Mouse (Mus musculus): ENCODE data around the gene Ifnk. TPM values are rescaled to one million over a fixed set of nuclear protein-coding genes. Genes with fewer than 3 reads are reported as not detected.

The Ifnk gene
- 0.39 and 0.73 TPM in 2 replicates for polyA plus RNA-seq (2015; fragmentation: Nextera tagmentation; extraction: Ambion mirVana)

GRCm38 (mm10) chr4:35151756-35152155 is at the start of gene Ifnk:
Gene Ifnk (plus strand): TSS chr4:35152056.
- Histone ChIP-seq H3K27ac (no peak within 1 kb of the TSS), H3K36me3 (no peaks in the 10 kb centered on the region), H3K9me3 (no peaks in the 10 kb centered on the region), H3K4me2 (no peak within 1 kb of the TSS), H3K27me3 (replicated peaks) (no peaks in the 10 kb centered on the region), H3K9ac (no peak within 1 kb of the TSS), H3K4me1 (peaks cover 9% of the 10 kb centered on the region), H3K4me3 (replicated peaks) (no peak within 1 kb of the TSS)
- 80% methylated on average over 4 of the region's 4 CpGs for WGBS
- ATAC-seq (ENCODE audit: insufficient read depth, low FRiP score, low read depth): no peak

GRCm38 (mm10) chr4:35105115-35105773 is 46.6 kb upstream of the Ifnk start:
- no peak overlapping the region for H3K4me3 ChIP-seq (replicated peaks)
- H3K4me1 ChIP-seq: peaks cover 4% of the 10 kb centered on the region
- H3K27me3 ChIP-seq (replicated peaks): no peaks in the 10 kb centered on the region
- no peak overlapping the region for H3K4me2 ChIP-seq
- no peak overlapping the region for H3K27ac ChIP-seq
- no peak for ATAC-seq (ENCODE audit: insufficient read depth, low FRiP score, low read depth)
- no peak overlapping the region for H3K9ac ChIP-seq
- 77% methylated on average over 14 of the region's 14 CpGs for WGBS
- no peaks in the 10 kb centered on the region for H3K9me3 ChIP-seq
- no peaks in the 10 kb centered on the region for H3K36me3 ChIP-seq

DNA sequence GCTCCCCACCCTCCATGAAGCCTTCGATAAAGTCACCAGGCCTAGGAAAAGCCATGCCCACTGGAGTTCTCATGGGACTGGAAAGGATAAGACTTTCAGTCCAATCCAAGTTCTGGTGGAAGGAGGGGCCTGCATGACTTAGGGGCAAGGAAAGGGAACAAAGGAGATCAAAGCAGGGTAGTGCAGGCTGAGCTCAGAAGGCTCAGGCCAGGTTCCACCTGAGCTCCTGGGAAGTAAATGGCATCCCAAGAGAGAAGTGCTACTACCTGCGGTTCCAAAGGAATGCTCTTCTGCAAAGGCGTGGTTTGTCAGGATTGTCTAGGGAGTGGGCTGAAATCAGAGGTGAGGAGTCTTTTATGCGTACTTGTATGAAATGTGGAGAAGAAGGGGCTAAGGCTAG is 39.4 kb upstream of the Ifnk start:
- H3K27ac ChIP-seq: no peak overlapping the region
- 83% methylated on average over 4 of the region's 4 CpGs for WGBS
- no peak overlapping the region for H3K4me2 ChIP-seq
- H3K27me3 ChIP-seq (replicated peaks): no peaks in the 10 kb centered on the region
- no peak for ATAC-seq (ENCODE audit: insufficient read depth, low FRiP score, low read depth)
- peaks cover 12% of the 10 kb centered on the region; the same call in 1 of the 2 replicates for H3K4me1 ChIP-seq
- H3K9ac ChIP-seq: no peak overlapping the region
- no peaks in the 10 kb centered on the region; the same call in 1 of the 2 replicates for H3K36me3 ChIP-seq
- no peak overlapping the region for H3K4me3 ChIP-seq (replicated peaks)
- no peaks in the 10 kb centered on the region for H3K9me3 ChIP-seq

DNA sequence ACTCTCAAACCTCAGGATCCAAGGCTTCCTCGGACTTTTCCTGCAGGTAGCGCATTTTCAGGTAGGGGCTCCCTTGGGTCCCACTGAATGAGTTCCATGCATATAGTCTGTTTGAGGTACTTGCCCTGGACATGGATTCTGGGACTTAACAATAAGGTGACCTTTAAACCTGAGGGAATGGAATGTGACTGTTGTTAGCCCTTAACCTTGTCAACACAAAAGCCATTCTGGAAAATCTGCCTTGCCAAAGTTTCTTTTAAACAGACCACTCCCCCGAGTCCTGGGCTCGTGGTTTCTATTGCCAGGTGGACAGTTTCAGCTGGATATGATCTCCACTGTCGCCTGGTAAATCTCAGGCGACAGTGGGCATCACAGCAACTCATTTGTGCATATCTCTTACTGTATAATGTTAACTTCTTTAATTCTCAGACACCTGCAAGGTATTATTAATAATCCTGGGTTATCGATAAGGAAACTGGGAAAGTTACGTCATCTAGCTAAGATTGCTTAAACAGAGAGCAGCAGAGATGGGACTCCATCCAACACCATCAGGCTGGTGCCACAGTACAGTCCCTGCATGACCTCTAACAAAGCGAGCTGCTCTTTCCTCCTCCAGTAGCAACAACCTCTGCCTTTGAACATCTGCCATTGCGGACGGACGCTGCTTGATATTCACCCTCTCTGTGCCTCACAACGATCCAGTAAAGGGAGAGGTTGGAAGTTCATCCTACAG is 38.2 kb upstream of the Ifnk start:
- peak; percentile 50; the same call in 1 of the 2 replicates for ATAC-seq (ENCODE audit: insufficient read depth, low FRiP score, low read depth)
- Histone ChIP-seq H3K27ac (0 out of 2 replicates have a peak overlapping the region, but pooled peaks have one; percentile 11), H3K9ac (no peak overlapping the region), H3K9me3 (no peaks in the 10 kb centered on the region), H3K4me1 (peaks cover 12% of the 10 kb centered on the region; the same call in 1 of the 2 replicates), H3K4me3 (replicated peaks) (no peak overlapping the region), H3K4me2 (no peak overlapping the region), H3K36me3 (no peaks in the 10 kb centered on the region; the same call in 1 of the 2 replicates), H3K27me3 (replicated peaks) (no peaks in the 10 kb centered on the region)
- WGBS: 50% methylated on average over 13 of the region's 13 CpGs

GRCm38 (mm10) chr4:35114950-35115349 is 36.9 kb upstream of the Ifnk start:
- peaks cover 12% of the 10 kb centered on the region; the same call in 1 of the 2 replicates for H3K4me1 ChIP-seq
- no peak overlapping the region for H3K4me2 ChIP-seq
- 82% methylated on average over 2 of the region's 2 CpGs for WGBS
- no peak overlapping the region for H3K4me3 ChIP-seq (replicated peaks)
- H3K27me3 ChIP-seq (replicated peaks): no peaks in the 10 kb centered on the region
- H3K9me3 ChIP-seq: no peaks in the 10 kb centered on the region
- H3K36me3 ChIP-seq: no peaks in the 10 kb centered on the region; the same call in 1 of the 2 replicates
- ATAC-seq (ENCODE audit: insufficient read depth, low FRiP score, low read depth): no peak
- no peak overlapping the region for H3K27ac ChIP-seq
- H3K9ac ChIP-seq: no peak overlapping the region

GRCm38 (mm10) chr4:35115933-35116332 is 35.9 kb upstream of the Ifnk start:
- WGBS: 69% methylated on average over 6 of the region's 6 CpGs
- Histone ChIP-seq H3K4me3 (replicated peaks) (no peak overlapping the region), H3K27ac (no peak overlapping the region), H3K9ac (no peak overlapping the region), H3K9me3 (no peaks in the 10 kb centered on the region), H3K4me1 (peaks cover 12% of the 10 kb centered on the region; the same call in 1 of the 2 replicates), H3K4me2 (no peak overlapping the region), H3K27me3 (replicated peaks) (no peaks in the 10 kb centered on the region), H3K36me3 (no peaks in the 10 kb centered on the region; the same call in 1 of the 2 replicates)
- ATAC-seq (ENCODE audit: insufficient read depth, low FRiP score, low read depth): no peak

DNA sequence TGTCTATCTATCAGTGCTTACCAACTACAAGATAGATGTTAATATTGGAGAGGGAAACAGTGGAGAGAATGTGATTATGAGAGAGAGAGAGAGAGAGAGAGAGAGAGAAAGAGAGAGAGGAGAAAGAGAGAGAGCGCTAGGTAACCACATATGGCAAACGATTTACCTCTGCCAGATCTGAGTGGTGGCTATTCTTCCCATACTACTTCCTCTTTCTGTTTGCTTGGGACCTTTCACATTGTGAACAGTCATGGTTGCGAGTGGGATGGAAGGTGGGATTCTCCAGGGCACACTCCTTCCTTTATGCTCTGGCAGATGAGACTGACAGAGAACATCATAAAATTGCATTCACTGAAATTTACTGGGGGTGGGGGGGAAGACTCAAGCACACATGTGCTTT is 34.7 kb upstream of the Ifnk start:
- H3K9me3 ChIP-seq: no peaks in the 10 kb centered on the region
- H3K27ac ChIP-seq: no peak overlapping the region
- peaks cover 18% of the 10 kb centered on the region; the same call in 1 of the 2 replicates for H3K4me1 ChIP-seq
- H3K36me3 ChIP-seq: no peaks in the 10 kb centered on the region; the same call in 1 of the 2 replicates
- no peak overlapping the region for H3K9ac ChIP-seq
- WGBS: 77% methylated on average over 3 of the region's 3 CpGs
- H3K4me3 ChIP-seq (replicated peaks): no peak overlapping the region
- no peak overlapping the region for H3K4me2 ChIP-seq
- no peak for ATAC-seq (ENCODE audit: insufficient read depth, low FRiP score, low read depth)
- no peaks in the 10 kb centered on the region for H3K27me3 ChIP-seq (replicated peaks)

- no peak overlapping the region for H3K27ac ChIP-seq
- H3K9ac ChIP-seq: no peak overlapping the region
- WGBS: 68% methylated on average over 2 of the region's 2 CpGs
- no peaks in the 10 kb centered on the region; the same call in 1 of the 2 replicates for H3K36me3 ChIP-seq
- H3K4me1 ChIP-seq: peaks cover 21% of the 10 kb centered on the region
- no peak for ATAC-seq (ENCODE audit: insufficient read depth, low FRiP score, low read depth)
- H3K9me3 ChIP-seq: no peaks in the 10 kb centered on the region
- H3K4me3 ChIP-seq (replicated peaks): no peak overlapping the region
- no peaks in the 10 kb centered on the region for H3K27me3 ChIP-seq (replicated peaks)
- H3K4me2 ChIP-seq: no peak overlapping the region
Measured at GRCm38 (mm10) chr4:35118851-35119250, 33.0 kb upstream of the Ifnk start.

DNA sequence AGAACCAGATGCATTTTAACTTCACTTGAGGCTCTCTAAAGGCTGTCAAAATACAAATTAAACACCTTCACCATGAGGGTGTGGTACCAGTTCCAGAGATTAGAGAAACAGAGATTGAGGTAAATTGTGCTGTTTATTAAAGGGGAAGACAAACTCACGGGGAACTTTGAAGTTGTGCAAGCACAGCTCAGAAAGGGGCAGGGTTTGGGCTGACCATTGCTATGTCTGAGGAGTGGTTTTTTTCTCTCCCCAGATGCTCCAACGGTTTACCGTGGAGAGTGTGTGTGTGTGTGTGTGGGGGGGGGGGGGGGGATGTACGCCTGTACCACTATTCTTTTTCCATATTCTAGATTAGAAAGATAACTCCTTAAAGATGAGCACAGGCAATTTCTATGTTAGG is 31.7 kb upstream of the Ifnk start:
- Histone ChIP-seq H3K4me1 (peaks cover 21% of the 10 kb centered on the region), H3K27ac (no peak overlapping the region), H3K27me3 (replicated peaks) (no peaks in the 10 kb centered on the region), H3K9ac (no peak overlapping the region), H3K9me3 (no peaks in the 10 kb centered on the region), H3K4me2 (no peak overlapping the region), H3K4me3 (replicated peaks) (no peak overlapping the region), H3K36me3 (no peaks in the 10 kb centered on the region; the same call in 1 of the 2 replicates)
- ATAC-seq (ENCODE audit: insufficient read depth, low FRiP score, low read depth): no peak
- 62% methylated on average over 3 of the region's 4 CpGs for WGBS

DNA sequence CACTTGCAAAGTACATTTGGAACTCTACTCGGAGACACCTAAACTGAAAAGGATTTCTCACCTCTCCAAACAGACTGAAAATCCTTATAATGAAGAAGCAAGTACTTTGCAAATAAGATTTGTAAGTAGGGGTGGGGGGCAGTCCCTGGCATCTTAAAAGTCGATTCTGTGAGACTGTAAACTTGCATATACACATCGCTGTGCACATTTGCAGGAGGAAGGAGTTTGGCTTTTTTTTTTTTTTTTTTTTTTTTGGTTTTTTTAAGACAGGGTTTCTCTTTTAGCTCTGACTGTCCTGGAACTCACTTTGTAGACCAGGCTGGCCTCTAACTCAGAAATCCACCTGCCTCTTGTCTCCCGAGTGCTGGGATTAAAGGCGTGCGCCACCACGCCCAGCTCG is 31.3 kb upstream of the Ifnk start:
- Histone ChIP-seq H3K27ac (no peak overlapping the region), H3K4me1 (peaks cover 23% of the 10 kb centered on the region), H3K9ac (no peak overlapping the region), H3K4me3 (replicated peaks) (no peak overlapping the region), H3K4me2 (no peak overlapping the region), H3K27me3 (replicated peaks) (no peaks in the 10 kb centered on the region), H3K36me3 (no peaks in the 10 kb centered on the region; the same call in 1 of the 2 replicates), H3K9me3 (no peaks in the 10 kb centered on the region)
- ATAC-seq (ENCODE audit: insufficient read depth, low FRiP score, low read depth): no peak
- WGBS: 81% methylated on average over 8 of the region's 8 CpGs

DNA sequence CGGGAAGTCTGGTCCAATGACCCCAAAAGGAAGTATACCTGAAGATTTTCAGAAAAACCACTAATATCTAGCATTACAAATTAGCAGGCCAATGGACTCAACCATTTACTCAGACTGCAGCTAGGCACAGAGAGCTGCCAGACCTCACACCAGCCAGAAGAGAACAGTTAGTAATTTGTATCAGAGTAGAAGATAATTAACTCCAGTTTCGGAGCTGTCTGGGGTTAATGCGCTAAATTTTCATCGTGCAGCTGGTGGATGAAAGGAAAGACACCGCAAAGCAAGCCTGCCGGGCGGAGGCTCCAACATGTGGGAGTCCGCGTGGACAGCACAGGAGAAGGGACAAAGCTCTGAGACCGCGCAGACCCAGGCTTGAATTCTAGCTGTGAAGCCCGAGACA is 30.8 kb upstream of the Ifnk start:
- H3K27ac ChIP-seq: no peak overlapping the region
- ATAC-seq (ENCODE audit: insufficient read depth, low FRiP score, low read depth): no peak
- H3K27me3 ChIP-seq (replicated peaks): no peaks in the 10 kb centered on the region
- no peak overlapping the region for H3K4me2 ChIP-seq
- no peaks in the 10 kb centered on the region for H3K36me3 ChIP-seq
- WGBS: 59% methylated on average over 12 of the region's 12 CpGs
- H3K4me3 ChIP-seq (replicated peaks): no peak overlapping the region
- H3K4me1 ChIP-seq: peaks cover 24% of the 10 kb centered on the region
- H3K9me3 ChIP-seq: no peaks in the 10 kb centered on the region
- no peak overlapping the region for H3K9ac ChIP-seq

DNA sequence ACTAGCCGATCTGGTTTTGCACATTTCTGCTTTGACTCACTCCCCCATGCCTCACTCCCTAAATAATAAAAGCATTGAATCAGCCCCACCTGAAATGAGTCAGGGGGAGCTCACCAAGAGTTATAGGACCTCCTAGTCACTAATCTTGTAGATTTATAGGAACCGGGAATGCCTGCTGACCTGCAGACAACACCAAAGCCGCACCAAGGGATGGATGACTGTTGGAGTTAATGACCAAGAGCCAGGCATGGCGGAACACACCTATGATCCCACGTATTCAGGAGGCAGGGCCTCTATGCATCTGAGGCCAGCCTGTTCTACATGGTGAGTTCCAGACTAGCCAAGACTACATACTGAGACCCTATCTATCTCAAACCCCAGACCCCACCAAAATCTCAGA is 28.8 kb upstream of the Ifnk start:
- Histone ChIP-seq H3K27ac (peak overlapping the region; percentile 81), H3K4me1 (peaks cover 34% of the 10 kb centered on the region)
- 67% methylated on average over 5 of the region's 5 CpGs for WGBS

More for the DNA sequence above, 28.8 kb upstream of the Ifnk start:
- no peaks in the 10 kb centered on the region for H3K27me3 ChIP-seq (replicated peaks)
- H3K36me3 ChIP-seq: no peaks in the 10 kb centered on the region
- H3K9me3 ChIP-seq: no peaks in the 10 kb centered on the region
- ATAC-seq (ENCODE audit: insufficient read depth, low FRiP score, low read depth): no peak
- no peak overlapping the region for H3K4me2 ChIP-seq
- no peak overlapping the region for H3K9ac ChIP-seq
- no peak overlapping the region for H3K4me3 ChIP-seq (replicated peaks)

All from stomach, embryonic 15.5 days (tissue).